Comparison of ENCODE assay signal across 8 mouse cellular contexts in the genomic region with DNA sequence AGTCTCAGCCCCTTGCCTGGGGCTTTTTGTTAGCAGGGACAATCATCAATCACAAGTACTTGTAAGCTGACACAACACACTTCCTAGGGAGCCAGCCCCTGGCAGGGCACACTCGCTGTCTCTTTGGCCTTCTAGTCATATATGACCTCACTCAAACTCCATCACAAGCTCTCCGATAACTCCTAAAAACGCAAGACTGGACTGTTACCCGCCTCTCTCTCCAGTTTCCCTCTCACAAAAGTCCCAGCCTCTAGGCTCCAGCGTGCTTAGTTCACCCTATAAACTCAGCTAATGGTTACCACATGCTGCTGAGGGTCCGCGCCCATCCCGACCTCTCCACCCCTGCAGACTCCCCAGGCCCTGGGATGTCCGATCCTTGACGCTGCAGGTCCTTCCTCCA. TPM values are rescaled to one million over a fixed set of nuclear protein-coding genes. Genes with fewer than 3 reads are reported as not detected.
DNase-seq lines count a peak whose midpoint lies in the region.

No protein-coding gene starts in this region.

- H3K27me3 ChIP-seq in midbrain, embryonic 10.5 days (ENCODE audit: low read depth, poor library complexity, severe bottlenecking), result peaks cover 60% of the 10 kb centered on the region

- 1% methylated on average over 10 of the region's 10 CpGs for WGBS in midbrain, embryonic 10.5 days

- DNase-seq in heart, adult 8-10 months (ENCODE audit: low spot score), result peak; percentile 5
- no peak for DNase-seq in heart, postnatal 4 days
- peak; percentile 32 for DNase-seq in embryo, embryonic 11.5 days (ENCODE audit: low read depth, low spot score)
- peak; percentile 4 to 17 for DNase-seq in heart, postnatal 36 days
- no peak for DNase-seq in midbrain, embryonic 10.5 days (ENCODE audit: low spot score)
- no peak for DNase-seq in adipocyte (ENCODE audit: low spot score)
- no peak for DNase-seq in cerebellum, adult 11-12 months
- DNase-seq in kidney, adult 9 months, result no peak

- peak overlapping the region; percentile 83; the same call in 1 of the 2 replicates for H3K27ac ChIP-seq in midbrain, embryonic 10.5 days (replicated peaks)

- H3K9me3 ChIP-seq in midbrain, embryonic 10.5 days (replicated peaks), result no peaks in the 10 kb centered on the region

- no peaks in the 10 kb centered on the region for H3K36me3 ChIP-seq in midbrain, embryonic 10.5 days

- peak overlapping the region; percentile 79 for H3K4me3 ChIP-seq in midbrain, embryonic 10.5 days

- H3K4me1 ChIP-seq in midbrain, embryonic 10.5 days, result peaks cover 43% of the 10 kb centered on the region

- intact Hi-C loops in heart, postnatal 36 days (cut with DNase I), result loop anchor here (5.0 to 10.0 kb wide), 5 partner anchors 148 to 1204 kb away; no protein-coding TSS in a partner anchor

RNA-seq across cellular contexts. Expression of a gene that starts 0.8 kb away (rescaled TPM):
- total RNA-seq in heart, adult 8-10 months (2022), result 1 to 10 TPM in 2 of 4 experiments, under 1 TPM in 2; 0.63 to 1.6 (median 0.97) TPM
- total RNA-seq in heart, postnatal 4 days (2021), result 10 to 100 TPM; 14.1 to 16.1 TPM
- 1 to 10 TPM; 1.7 to 1.8 TPM for total RNA-seq in heart, postnatal 36 days (2021)
- polyA plus RNA-seq in midbrain, embryonic 10.5 days (2016; fragmentation: Nextera tagmentation; extraction: Ambion mirVana), result 0.65 and 0.73 TPM in 2 replicates

Comparison
In these comparisons a context has a peak if more than half of its experiments do, and no peak if none do; other contexts are left out.
1. DNase-seq: peak in heart, adult 8-10 months (single experiment), embryo, embryonic 11.5 days (single experiment) and heart, postnatal 36 days (2 of 2); none in heart, postnatal 4 days (single experiment), midbrain, embryonic 10.5 days (single experiment), adipocyte (single experiment), cerebellum, adult 11-12 months (single experiment) and kidney, adult 9 months (single experiment).
2. RNA of a gene that starts 0.8 kb away (total RNA-seq): 14.1 to 16.1 TPM in heart, postnatal 4 days; 1.7 to 1.8 TPM in heart, postnatal 36 days and 0.63 to 1.6 TPM in heart, adult 8-10 months; every median in the first group is over 4 times any median in the second.